ENCODE assay signal across 18 mouse cellular contexts in genomic region chr8:57348251-57348650, GRCm38 (mm10). TPM values are rescaled to one million over a fixed set of nuclear protein-coding genes. Genes with fewer than 3 reads are reported as not detected.
DNase-seq lines count a peak whose midpoint lies in the region; ATAC-seq and TF ChIP-seq lines count a peak whose summit lies in the region.
"Had no signal": no experiment of that assay in that cellular context is flagged by ENCODE, and none has a peak within 500 bp of the region (broad histone marks: within the 10 kb centered on the region; RNA-seq: fewer than 3 reads in every experiment).

No protein-coding gene starts in this region.

- TF ChIP-seq CTCF in liver, postnatal 0 days (IDR thresholded peaks at IDR 0.05; ENCODE audit: low read depth) = no peak

- no peaks in the 10 kb centered on the region for H3K9me3 ChIP-seq in forebrain, embryonic 10.5 days
- H3K9me3 ChIP-seq in forebrain, embryonic 11.5 days (ENCODE audit: control insufficient read depth, low read length) = no peaks in the 10 kb centered on the region
- no peaks in the 10 kb centered on the region for H3K9me3 ChIP-seq in heart, embryonic 15.5 days (replicated peaks)
- H3K9me3 ChIP-seq in neural tube, embryonic 15.5 days (replicated peaks) = no peaks in the 10 kb centered on the region
- no peaks in the 10 kb centered on the region for H3K9me3 ChIP-seq in limb, embryonic 15.5 days
- H3K9me3 ChIP-seq in liver, postnatal 0 days (ENCODE audit: low read length) = no peaks in the 10 kb centered on the region

- peak; percentile 25 for DNase-seq in forebrain, embryonic 10.5 days (ENCODE audit: extremely low spot score, low spot score)
- no peak for DNase-seq in forebrain, embryonic 11.5 days (ENCODE audit: low spot score)
- DNase-seq in heart, adult 8-10 months (ENCODE audit: low spot score) = no peak
- DNase-seq in neural tube, embryonic 10.5 days (ENCODE audit: extremely low spot score, low spot score) = peak; percentile 37
- no peak for DNase-seq in liver, postnatal 0 days
- DNase-seq: cerebellum, adult 9-11 months; gastrocnemius, postnatal 25 days; kidney, adult 11 months; lung, adult 2 months; lung, postnatal 36 days had no signal

- H3K9ac ChIP-seq in forebrain, embryonic 11.5 days (ENCODE audit: low read length) = no peak overlapping the region
- H3K9ac ChIP-seq in heart, embryonic 15.5 days = peak overlapping the region; percentile 29; the same call in 1 of the 2 replicates
- H3K9ac ChIP-seq in neural tube, embryonic 15.5 days (replicated peaks) = no peak overlapping the region
- no peak overlapping the region for H3K9ac ChIP-seq in limb, embryonic 15.5 days
- H3K9ac ChIP-seq in liver, postnatal 0 days (replicated peaks) = no peak overlapping the region
- H3K9ac ChIP-seq: hindbrain, embryonic 14.5 days had no signal

- 6% methylated on average over 4 of the region's 4 CpGs for WGBS in forebrain, embryonic 10.5 days
- 9% methylated on average over 4 of the region's 4 CpGs for WGBS in forebrain, embryonic 11.5 days
- WGBS in heart, embryonic 15.5 days = 38% methylated on average over 4 of the region's 4 CpGs
- WGBS in neural tube, embryonic 15.5 days = 6% methylated on average over 4 of the region's 4 CpGs
- WGBS in limb, embryonic 15.5 days = 33% methylated on average over 4 of the region's 4 CpGs
- WGBS in liver, postnatal 0 days (ENCODE audit: insufficient replicate concordance) = 11% methylated on average over 4 of the region's 4 CpGs

- H3K4me2 ChIP-seq in forebrain, embryonic 11.5 days (ENCODE audit: low read depth, low read length, severe bottlenecking) = no peak overlapping the region
- H3K4me2 ChIP-seq in heart, embryonic 15.5 days = peak overlapping the region; percentile 66
- H3K4me2 ChIP-seq in neural tube, embryonic 15.5 days = no peak overlapping the region
- H3K4me2 ChIP-seq in limb, embryonic 15.5 days = peak overlapping the region; percentile 32; the same call in 1 of the 2 replicates
- no peak overlapping the region for H3K4me2 ChIP-seq in liver, postnatal 0 days (ENCODE audit: low read depth, low read length)
- H3K4me2 ChIP-seq: hindbrain, embryonic 14.5 days had no signal

- H3K27ac ChIP-seq in forebrain, embryonic 10.5 days = no peak overlapping the region
- H3K27ac ChIP-seq in forebrain, embryonic 11.5 days (ENCODE audit: low read depth, low read length) = no peak overlapping the region
- no peak overlapping the region for H3K27ac ChIP-seq in heart, embryonic 15.5 days
- no peak overlapping the region for H3K27ac ChIP-seq in neural tube, embryonic 15.5 days (replicated peaks)
- no peak overlapping the region for H3K27ac ChIP-seq in limb, embryonic 15.5 days
- no peak overlapping the region for H3K27ac ChIP-seq in liver, postnatal 0 days (ENCODE audit: low read depth)
- H3K27ac ChIP-seq: hindbrain, embryonic 14.5 days; kidney, postnatal 0 days had no signal

- peaks cover 100% of the 10 kb centered on the region for H3K27me3 ChIP-seq in forebrain, embryonic 10.5 days (ENCODE audit: poor library complexity, severe bottlenecking)
- H3K27me3 ChIP-seq in forebrain, embryonic 11.5 days (ENCODE audit: control insufficient read depth, insufficient read depth, low read length) = peaks cover 95% of the 10 kb centered on the region
- peaks cover 10% of the 10 kb centered on the region; the same call in 1 of the 2 replicates for H3K27me3 ChIP-seq in heart, embryonic 15.5 days
- H3K27me3 ChIP-seq in neural tube, embryonic 15.5 days (replicated peaks) = peaks cover 97% of the 10 kb centered on the region
- peaks cover 80% of the 10 kb centered on the region for H3K27me3 ChIP-seq in limb, embryonic 15.5 days
- peaks cover 75% of the 10 kb centered on the region for H3K27me3 ChIP-seq in liver, postnatal 0 days (ENCODE audit: insufficient read depth, low read length)

- peaks cover 8% of the 10 kb centered on the region for H3K4me1 ChIP-seq in forebrain, embryonic 10.5 days
- no peaks in the 10 kb centered on the region; the same call in 1 of the 2 replicates for H3K4me1 ChIP-seq in forebrain, embryonic 11.5 days (replicated peaks; ENCODE audit: control insufficient read depth, insufficient read depth, low read length)
- peaks cover 40% of the 10 kb centered on the region for H3K4me1 ChIP-seq in heart, embryonic 15.5 days (replicated peaks)
- H3K4me1 ChIP-seq in neural tube, embryonic 15.5 days = 0 out of 2 replicates have a peak, but pooled peaks cover under 1% of the 10 kb centered on the region
- peaks cover 19% of the 10 kb centered on the region for H3K4me1 ChIP-seq in limb, embryonic 15.5 days
- no peaks in the 10 kb centered on the region for H3K4me1 ChIP-seq in liver, postnatal 0 days (ENCODE audit: insufficient read depth)

- H3K36me3 ChIP-seq in forebrain, embryonic 10.5 days (replicated peaks) = no peaks in the 10 kb centered on the region
- no peaks in the 10 kb centered on the region for H3K36me3 ChIP-seq in forebrain, embryonic 11.5 days (ENCODE audit: control insufficient read depth, insufficient read depth, low read length)
- H3K36me3 ChIP-seq in heart, embryonic 15.5 days = no peaks in the 10 kb centered on the region
- H3K36me3 ChIP-seq in neural tube, embryonic 15.5 days = no peaks in the 10 kb centered on the region
- H3K36me3 ChIP-seq in limb, embryonic 15.5 days = no peaks in the 10 kb centered on the region
- H3K36me3 ChIP-seq in liver, postnatal 0 days (replicated peaks; ENCODE audit: insufficient read depth, low read length) = no peaks in the 10 kb centered on the region

- H3K4me3 ChIP-seq in forebrain, embryonic 10.5 days = no peak overlapping the region
- H3K4me3 ChIP-seq in forebrain, embryonic 11.5 days (ENCODE audit: low read depth, low read length) = no peak overlapping the region
- H3K4me3 ChIP-seq in heart, embryonic 15.5 days = peak overlapping the region; percentile 34; the same call in 1 of the 2 replicates
- H3K4me3 ChIP-seq in neural tube, embryonic 15.5 days (replicated peaks) = no peak overlapping the region
- no peak overlapping the region for H3K4me3 ChIP-seq in limb, embryonic 15.5 days
- H3K4me3 ChIP-seq in liver, postnatal 0 days (ENCODE audit: low read depth, low read length) = no peak overlapping the region

- ATAC-seq in forebrain, embryonic 11.5 days (replicated peaks; ENCODE audit: low FRiP score) = no peak
- no peak for ATAC-seq in heart, embryonic 15.5 days (replicated peaks; ENCODE audit: insufficient number of reproducible peaks, insufficient read depth, low FRiP score, low read depth)
- no peak for ATAC-seq in neural tube, embryonic 15.5 days (ENCODE audit: low FRiP score)
- no peak for ATAC-seq in limb, embryonic 15.5 days (ENCODE audit: insufficient number of reproducible peaks, low FRiP score, low TSS enrichment, low read depth)
- no peak for ATAC-seq in liver, postnatal 0 days

- TF ChIP-seq EP300 in liver, postnatal 0 days (IDR thresholded peaks at IDR 0.05; ENCODE audit: low read depth) = no peak

RNA-seq across cellular contexts. Expression of gene Hand2, which starts 27.5 kb away (rescaled TPM):
- polyA plus RNA-seq in forebrain, embryonic 10.5 days (2016; fragmentation: Nextera tagmentation; extraction: Ambion mirVana) = not detected in 2 replicates
- polyA plus RNA-seq in forebrain, embryonic 11.5 days (2014; fragmentation: Nextera tagmentation; extraction: Ambion mirVana) = not detected in 2 replicates
- 8.7 and 11.8 TPM in 2 replicates for polyA plus RNA-seq in heart, embryonic 15.5 days (2015; fragmentation: Nextera tagmentation; extraction: Ambion mirVana)
- total RNA-seq in heart, adult 8-10 months (2022) = 10 to 100 TPM; 43.0 to 58.5 (median 52.6) TPM
- polyA plus RNA-seq in neural tube, embryonic 15.5 days (2015; fragmentation: Nextera tagmentation; extraction: Ambion mirVana) = 1.0 TPM in 1 of 2 replicates, not detected in the other
- polyA plus RNA-seq in limb, embryonic 15.5 days (2015; fragmentation: Nextera tagmentation; extraction: Ambion mirVana) = 5.0 and 6.6 TPM in 2 replicates
- polyA plus RNA-seq in liver, postnatal 0 days (2015; fragmentation: Nextera tagmentation; extraction: Ambion mirVana) = 0.69 and 0.70 TPM in 2 replicates
- total RNA-seq: layer of hippocampus, adult 18-20 months; left cerebral cortex, adult 18-20 months; MEL had no signal
- polyA plus RNA-seq: hindbrain, embryonic 14.5 days; kidney, postnatal 0 days had no signal

Comparison
In these comparisons a context has a peak if more than half of its experiments do, and no peak if none do; other contexts are left out.
1. DNase-seq: peak in forebrain, embryonic 10.5 days (single experiment) and neural tube, embryonic 10.5 days (single experiment); none in forebrain, embryonic 11.5 days (single experiment), heart, adult 8-10 months (single experiment) and liver, postnatal 0 days (single experiment).
2. H3K4me2 ChIP-seq: peak in heart, embryonic 15.5 days (single experiment) and limb, embryonic 15.5 days (single experiment); none in forebrain, embryonic 11.5 days (single experiment), neural tube, embryonic 15.5 days (single experiment) and liver, postnatal 0 days (single experiment).